Mouse (Mus musculus) forebrain, embryonic 16.5 days (tissue): ENCODE data around the gene Rufy1. TPM values are rescaled to one million over a fixed set of nuclear protein-coding genes. Genes with fewer than 3 reads are reported as not detected.

ENCODE experiments used
- ATAC-seq: fragments of 200-750 bp; cut with Nextera tagmentation; 2 replicates; pipeline ENCODE4 v1.8.0; 2017; ENCODE audit warnings: mild to moderate bottlenecking, moderate library complexity
- H3K27ac ChIP-seq: fragments of 300-500 bp; sonication (generic); 2 replicates; pipeline ENCODE4 v1.5.1; 2014; ENCODE audit warnings: low read length, control low read depth
- H3K27me3 ChIP-seq: fragments of 300-500 bp; sonication (generic); replicated peaks from 2 replicates; pipeline ENCODE4 v1.6.1; 2014; ENCODE audit warnings: low read length; ENCODE audit not compliant: control insufficient read depth, insufficient read depth
- H3K36me3 ChIP-seq: fragments of 300-500 bp; sonication (generic); 2 replicates; pipeline ENCODE4 v1.6.1; 2014; ENCODE audit not compliant: control insufficient read depth, insufficient read depth
- H3K4me1 ChIP-seq: fragments of 300-500 bp; sonication (generic); replicated peaks from 2 replicates; pipeline ENCODE4 v1.6.1; 2014; ENCODE audit warnings: low read length; ENCODE audit not compliant: control insufficient read depth, insufficient read depth
- H3K4me2 ChIP-seq: fragments of 300-500 bp; sonication (generic); 2 replicates; pipeline ENCODE4 v1.6.1; 2014; ENCODE audit warnings: mild to moderate bottlenecking, low read length, control low read depth
- H3K4me3 ChIP-seq: fragments of 300-500 bp; sonication (generic); replicated peaks from 2 replicates; pipeline ENCODE4 v1.5.1; 2014; ENCODE audit warnings: mild to moderate bottlenecking, low read length, control low read depth
- H3K9ac ChIP-seq: fragments of 300-500 bp; sonication (generic); replicated peaks from 2 replicates; pipeline ENCODE4 v1.6.1; 2014; ENCODE audit warnings: low read depth, low read length, control low read depth
- H3K9me3 ChIP-seq: fragments of 300-500 bp; sonication (generic); 2 replicates; pipeline ENCODE4 v1.6.1; 2016; ENCODE audit warnings: low read length; ENCODE audit not compliant: control insufficient read depth
- WGBS: fragments of 180-500 bp; shearing (Covaris S2); extraction: QIAGEN DNeasy Blood & Tissue Kit; methylation state at CpG from one replicate; pipeline ENCODE4 v1.1.7; 2014; 5-methylcytosine and 5-hydroxymethylcytosine counted together
- polyA plus RNA-seq: library from polyadenylated mRNA; unstranded; fragments of >200 nt; fragmentation: Nextera tagmentation; extraction: Ambion mirVana; gene quantifications from 2 replicates; pipeline ENCODE4 v1.2.1, GENCODE M21; 2015

Gene Rufy1
- polyA plus RNA-seq, 1 experiment from 2014 or later = 31.2 TPM

GRCm38 (mm10) chr11:50376911-50377891 lies 53.7 kb downstream of the Rufy1 start, which contains the start of gene Hnrnph1:
Gene Hnrnph1 (plus strand): TSS chr11:50376990.
- WGBS = under 1% methylated on average over 76 of the region's 76 CpGs
- peak; percentile 90 for ATAC-seq
- no peaks in the 10 kb centered on the region for H3K27me3 ChIP-seq

DNA sequence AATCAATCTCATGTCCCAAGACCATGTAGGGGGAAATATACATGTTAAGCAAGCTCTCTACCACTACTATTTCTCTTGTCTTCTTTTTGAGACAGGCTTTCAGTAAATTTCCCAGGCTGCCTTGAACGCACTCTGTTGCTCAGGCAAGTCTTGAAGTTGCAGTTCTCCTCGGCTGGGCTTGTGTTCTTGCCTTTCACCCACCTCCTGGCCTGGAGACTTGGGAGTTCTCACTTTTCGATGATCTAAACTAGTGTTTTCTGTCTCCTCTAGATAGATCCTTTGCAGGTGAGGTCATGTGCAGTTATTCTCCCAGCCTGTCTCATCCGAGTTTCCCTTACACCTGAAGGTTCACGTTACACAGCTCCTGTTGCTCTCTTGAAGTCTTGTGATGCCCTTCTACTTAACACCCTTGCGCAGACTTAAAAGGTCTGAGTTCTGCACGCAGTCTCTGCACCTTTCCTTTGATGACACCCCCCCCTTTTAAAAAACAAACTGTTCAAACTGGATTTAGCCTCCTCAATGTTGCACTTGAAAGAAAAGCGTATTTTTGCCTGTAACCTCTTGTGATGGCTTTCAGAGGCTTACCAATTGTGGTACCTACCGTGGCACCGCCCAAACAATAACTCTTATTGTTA lies 54.7 kb downstream of the Rufy1 start:
- 21% methylated on average over 10 of the region's 10 CpGs for WGBS
- peak overlapping the region; percentile 93 for H3K9ac ChIP-seq
- ATAC-seq = no peak
- H3K36me3 ChIP-seq = peaks cover 6% of the 10 kb centered on the region; the same call in 1 of the 2 replicates
- peak overlapping the region; percentile 97 for H3K4me3 ChIP-seq
- H3K27me3 ChIP-seq = no peaks in the 10 kb centered on the region
- H3K4me2 ChIP-seq = peak overlapping the region; percentile 73
- H3K4me1 ChIP-seq = peaks cover 23% of the 10 kb centered on the region
- no peaks in the 10 kb centered on the region for H3K9me3 ChIP-seq
- peak overlapping the region; percentile 100 for H3K27ac ChIP-seq

More at GRCm38 (mm10) chr11:50376911-50377891, 53.7 kb downstream of the Rufy1 start, which contains the start of gene Hnrnph1:
- H3K4me3 ChIP-seq = peak within 1 kb of the TSS; percentile 97
- H3K4me1 ChIP-seq = peaks cover 21% of the 10 kb centered on the region
- H3K27ac ChIP-seq = peak within 1 kb of the TSS; percentile 100
- H3K36me3 ChIP-seq = peaks cover 8% of the 10 kb centered on the region; the same call in 1 of the 2 replicates
- H3K9ac ChIP-seq = peak within 1 kb of the TSS; percentile 100
- no peaks in the 10 kb centered on the region for H3K9me3 ChIP-seq
- H3K4me2 ChIP-seq = peak within 1 kb of the TSS; percentile 73

- Histone ChIP-seq H3K4me1 (peaks cover 28% of the 10 kb centered on the region), H3K36me3 (peaks cover 6% of the 10 kb centered on the region; the same call in 1 of the 2 replicates), H3K4me3 (no peak overlapping the region), H3K9ac (no peak overlapping the region), H3K4me2 (no peak overlapping the region), H3K9me3 (no peaks in the 10 kb centered on the region), H3K27me3 (no peaks in the 10 kb centered on the region), H3K27ac (no peak overlapping the region)
- WGBS = 47% methylated on average over 5 of the region's 5 CpGs
- no peak for ATAC-seq
These were observed 55.5 kb downstream of the Rufy1 start for GRCm38 (mm10) chr11:50375421-50375820.

DNA sequence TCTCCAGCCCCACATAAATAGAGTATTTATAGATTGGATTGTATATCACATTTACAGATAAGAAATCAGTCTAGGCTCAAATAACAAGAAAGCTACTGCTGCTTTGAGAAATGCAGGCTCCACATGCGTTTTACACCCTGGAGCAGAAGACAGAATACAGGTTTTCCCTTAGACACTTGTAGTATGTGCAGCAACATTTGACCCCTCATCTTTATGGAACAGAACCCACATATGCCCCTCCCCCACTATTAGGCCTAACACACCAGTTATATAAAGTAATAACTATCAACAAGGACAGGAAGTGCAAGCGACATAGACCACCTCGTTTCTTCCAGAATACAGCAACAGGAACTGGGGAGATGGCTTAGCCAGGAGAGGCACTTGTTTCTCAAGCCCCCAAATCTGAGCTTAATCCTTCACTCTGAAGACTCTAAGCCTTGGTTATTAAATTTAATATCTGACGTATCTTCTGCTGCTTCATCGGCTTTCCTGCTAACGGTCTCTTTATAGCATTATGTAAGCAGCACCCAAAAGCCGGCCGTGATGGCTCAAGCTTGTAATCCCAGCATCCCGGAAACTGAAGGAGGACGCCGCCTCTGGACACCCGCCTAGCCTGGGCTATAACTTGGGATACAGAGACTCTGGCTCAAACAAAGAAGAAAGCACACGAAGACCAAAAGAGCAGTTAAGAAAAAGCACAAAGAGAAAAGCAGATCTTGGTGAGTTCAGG lies 56.5 kb downstream of the Rufy1 start:
- no peaks in the 10 kb centered on the region for H3K27me3 ChIP-seq
- H3K4me3 ChIP-seq = no peak overlapping the region
- ATAC-seq = no peak
- 86% methylated on average over 13 of the region's 13 CpGs for WGBS
- no peak overlapping the region for H3K4me2 ChIP-seq
- H3K9ac ChIP-seq = no peak overlapping the region
- H3K4me1 ChIP-seq = peaks cover 24% of the 10 kb centered on the region
- no peak overlapping the region for H3K27ac ChIP-seq
- H3K36me3 ChIP-seq = peaks cover 2% of the 10 kb centered on the region; the same call in 1 of the 2 replicates
- H3K9me3 ChIP-seq = no peaks in the 10 kb centered on the region

GRCm38 (mm10) chr11:50373621-50374020 lies 57.3 kb downstream of the Rufy1 start:
- H3K27me3 ChIP-seq = no peaks in the 10 kb centered on the region
- H3K27ac ChIP-seq = no peak overlapping the region
- H3K36me3 ChIP-seq = no peaks in the 10 kb centered on the region
- 100% methylated on average over 1 of the region's 1 CpGs for WGBS
- no peak for ATAC-seq
- no peak overlapping the region for H3K4me3 ChIP-seq
- H3K9me3 ChIP-seq = no peaks in the 10 kb centered on the region
- H3K4me1 ChIP-seq = peaks cover 19% of the 10 kb centered on the region
- H3K4me2 ChIP-seq = no peak overlapping the region
- no peak overlapping the region for H3K9ac ChIP-seq

DNA sequence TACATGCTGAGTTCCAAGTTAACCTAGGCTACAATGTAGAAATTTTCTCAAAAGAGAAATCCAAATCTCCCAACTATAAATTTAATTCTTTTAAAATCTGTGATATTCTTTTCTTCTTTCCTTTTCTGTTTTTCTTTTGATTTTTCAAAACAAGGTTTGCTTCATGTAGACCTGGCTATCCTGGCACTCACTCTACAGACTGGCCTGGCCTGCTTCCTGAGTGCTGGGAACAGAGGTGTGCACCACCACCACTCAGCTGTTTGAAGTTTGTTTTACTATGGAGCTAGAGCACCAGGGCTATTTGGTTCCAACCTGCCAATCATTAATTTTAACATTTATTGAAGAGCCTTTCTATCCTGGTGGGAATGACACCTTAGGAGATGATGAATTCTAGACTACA lies 57.8 kb downstream of the Rufy1 start:
- no peak overlapping the region for H3K4me3 ChIP-seq
- H3K9ac ChIP-seq = no peak overlapping the region
- H3K27ac ChIP-seq = no peak overlapping the region
- no peaks in the 10 kb centered on the region for H3K9me3 ChIP-seq
- no peaks in the 10 kb centered on the region for H3K36me3 ChIP-seq
- no peak for ATAC-seq
- H3K4me2 ChIP-seq = no peak overlapping the region
- H3K4me1 ChIP-seq = peaks cover 19% of the 10 kb centered on the region
- H3K27me3 ChIP-seq = no peaks in the 10 kb centered on the region

- Histone ChIP-seq H3K27me3 (no peaks in the 10 kb centered on the region), H3K4me2 (no peak overlapping the region; the same call in 1 of the 2 replicates), H3K9me3 (no peaks in the 10 kb centered on the region), H3K4me3 (peak overlapping the region; percentile 43; the same call in 1 of the 2 replicates), H3K9ac (peak overlapping the region; percentile 72), H3K36me3 (no peaks in the 10 kb centered on the region), H3K27ac (peak overlapping the region; percentile 84), H3K4me1 (peaks cover 19% of the 10 kb centered on the region)
- no peak for ATAC-seq
- 100% methylated on average over 1 of the region's 1 CpGs for WGBS
These were observed 59.0 kb downstream of the Rufy1 start for GRCm38 (mm10) chr11:50371911-50372310.

- peak overlapping the region; percentile 84 for H3K27ac ChIP-seq
- H3K9ac ChIP-seq = peak overlapping the region; percentile 72
- peak overlapping the region; percentile 43 for H3K4me3 ChIP-seq
- no peaks in the 10 kb centered on the region for H3K36me3 ChIP-seq
- WGBS = under 1% methylated on average over 18 of the region's 18 CpGs
- H3K4me2 ChIP-seq = peak overlapping the region; percentile 68
- no peaks in the 10 kb centered on the region for H3K27me3 ChIP-seq
- peaks cover 17% of the 10 kb centered on the region for H3K4me1 ChIP-seq
- peak; percentile 49 for ATAC-seq
- no peaks in the 10 kb centered on the region for H3K9me3 ChIP-seq
These were observed 59.5 kb downstream of the Rufy1 start for GRCm38 (mm10) chr11:50371399-50371841.
